ENCODE assay signal across 12 mouse cellular contexts in genomic region chr8:127516043-127516442, GRCm38 (mm10).
A peak's percentile ranks its signal among the peaks of the same experiment; 100 is the strongest.
DNase-seq lines count a peak whose midpoint lies in the region; ATAC-seq lines count a peak whose summit lies in the region.
"Had no signal": no experiment of that assay in that cellular context is flagged by ENCODE, and none has a peak within 500 bp of the region (broad histone marks: within the 10 kb centered on the region; RNA-seq: fewer than 3 reads in every experiment).

No protein-coding gene starts in this region.

- whole genome bisulfite sequencing in liver, embryonic 12.5 days (ENCODE audit: insufficient replicate concordance): 12% methylated on average over 2 of the region's 2 CpGs

- H3K4me1 ChIP-seq in liver, embryonic 12.5 days: peaks cover 58% of the 10 kb centered on the region

- H3K36me3 ChIP-seq in liver, embryonic 12.5 days: no peaks in the 10 kb centered on the region
- H3K36me3 ChIP-seq: neural tube, embryonic 13.5 days had no signal

- peak; percentile 91 for ATAC-seq in CD4-positive, CD25-positive, alpha-beta regulatory T cell, adult 4 months
- peak; percentile 86 for ATAC-seq in activated CD4-positive, CD25-positive, alpha-beta regulatory T cell, adult 4 months
- peak; percentile 84 for ATAC-seq in liver, embryonic 12.5 days
- ATAC-seq: Patski had no signal

- peak; percentile 75 for DNase-seq in naive thymus-derived CD4-positive, alpha-beta T cell, adult 2 months (ENCODE audit: low read depth)
- no peak for DNase-seq in frontal cortex, adult 2 months (ENCODE audit: extremely low spot score in 1 of 2, low spot score in 1 of 2)
- no peak for DNase-seq in spleen, postnatal 14 days (ENCODE audit: low spot score in 2 of 2)
- no peak for DNase-seq in layer of hippocampus, adult 8-10 months (ENCODE audit: low spot score in 2 of 2)
- DNase-seq in adrenal gland, postnatal 4 days (ENCODE audit: low spot score in 2 of 2): no peak
- DNase-seq: gastrocnemius, postnatal 36 days; kidney, postnatal 36 days had no signal

- no peak overlapping the region for H3K9ac ChIP-seq in liver, embryonic 12.5 days
- H3K9ac ChIP-seq: neural tube, embryonic 13.5 days had no signal

- H3K4me3 ChIP-seq in liver, embryonic 12.5 days: no peak overlapping the region
- H3K4me3 ChIP-seq: neural tube, embryonic 13.5 days had no signal

- peak overlapping the region; percentile 36 for H3K27ac ChIP-seq in liver, embryonic 12.5 days
- H3K27ac ChIP-seq: neural tube, embryonic 13.5 days had no signal

- no peaks in the 10 kb centered on the region for H3K27me3 ChIP-seq in liver, embryonic 12.5 days (replicated peaks)
- H3K27me3 ChIP-seq: neural tube, embryonic 13.5 days; Patski had no signal

- no peaks in the 10 kb centered on the region for H3K9me3 ChIP-seq in liver, embryonic 12.5 days (replicated peaks)
- H3K9me3 ChIP-seq: neural tube, embryonic 13.5 days had no signal

- H3K4me2 ChIP-seq in liver, embryonic 12.5 days: peak overlapping the region; percentile 29; the same call in 1 of the 2 replicates
- H3K4me2 ChIP-seq: neural tube, embryonic 13.5 days had no signal
